Mouse (Mus musculus) heart, postnatal 0 days (tissue): ENCODE measurements at regions not wholly inside any gene's neighbourhood (a gene's known extent, or its start where the extent isn't known, plus 50 kb on each side); places are given as distances from the start of the nearest gene placed in this dataset.

Source experiments
- CTCF ChIP-seq: IDR thresholded peaks from 2 replicates; pipeline ENCODE4 v1.5.1; 2016; ENCODE audit warnings: antibody characterized with exemption, control low read depth, low read depth
- EP300 ChIP-seq: IDR thresholded peaks from 2 replicates; pipeline ENCODE4 v1.6.1; 2016; ENCODE audit warnings: antibody characterized with exemption, low read depth

DNA sequence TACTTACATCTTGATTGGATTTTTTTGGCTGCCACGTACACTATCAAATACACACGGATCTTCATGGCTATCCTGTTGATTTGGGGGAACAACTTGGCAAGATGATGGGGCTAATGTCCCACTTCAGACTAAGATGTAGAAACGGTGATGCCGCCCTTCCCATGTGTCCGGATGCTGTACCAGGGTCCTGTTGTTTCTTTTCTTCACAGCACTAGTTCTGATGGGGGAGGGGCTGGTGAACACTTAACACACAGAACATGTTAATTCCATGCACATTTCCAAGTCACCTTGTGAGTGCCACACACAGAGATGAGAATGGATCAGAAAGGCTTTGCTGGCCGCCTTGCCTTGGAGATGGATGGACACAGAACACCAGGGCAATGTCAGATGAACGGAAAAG is 56.5 kb upstream of the Ptgfrn start:
- TF ChIP-seq EP300 (no peak), CTCF (no peak)
